Mouse (Mus musculus) heart, adult 9 months (tissue): ENCODE measurements around the gene Mrgprb2.

Experiments used
- DNase-seq, 2 experiments: peaks; one replicate each; pipeline ENCODE4 v3.0.0; 2022; ENCODE audit warnings: low spot score in 2 of 2

Mrgprb2 gene

DNA sequence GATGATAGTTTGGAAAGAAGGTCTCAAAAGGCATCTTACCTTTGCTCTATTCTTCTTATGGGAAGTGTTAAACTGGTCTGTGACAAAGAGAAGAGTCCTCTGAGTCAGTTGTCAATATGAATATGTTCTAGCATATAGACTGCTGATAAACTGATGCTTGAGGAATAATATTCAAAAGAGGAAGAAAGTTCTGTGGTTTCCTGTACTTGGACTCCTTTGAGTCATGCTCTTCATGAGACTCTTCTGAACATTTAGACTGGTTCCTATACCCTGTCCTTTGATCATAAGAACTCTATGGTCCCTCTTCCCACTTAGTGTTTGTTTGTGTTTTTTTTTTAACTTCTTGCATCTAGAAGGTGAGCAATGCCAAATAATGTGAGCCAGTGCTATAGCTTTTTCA lies at the start of gene Mrgprb2:
Gene Mrgprb2, minus strand, starts transcription at position 101 of the 400 bp plus-strand sequence.
- no peak for DNase-seq
